Mouse (Mus musculus) forebrain, embryonic 14.5 days (tissue): ENCODE results near the gene Cdadc1. TPM values are rescaled to one million over a fixed set of nuclear protein-coding genes. Genes with fewer than 3 reads are reported as not detected.

ENCODE experiments used
- ATAC-seq: fragments of 200-750 bp; cut with Nextera tagmentation; 2 replicates; pipeline ENCODE4 v1.8.0; 2017; ENCODE audit warnings: mild to moderate bottlenecking, moderate library complexity
- DNase-seq: peaks from one replicate; pipeline ENCODE4 v3.0.0-alpha.2; 2015; ENCODE audit warnings: low spot score
- H3K27ac ChIP-seq: fragments of 300-500 bp; sonication (generic); 2 replicates; pipeline ENCODE4 v1.5.1; 2014; ENCODE audit warnings: low read depth, mild to moderate bottlenecking, control low read depth, low read length, moderate library complexity
- H3K27me3 ChIP-seq: fragments of 300-500 bp; sonication (generic); replicated peaks from 2 replicates; pipeline ENCODE4 v1.6.1; 2014; ENCODE audit warnings: low read length, control low read depth, mixed read lengths; ENCODE audit not compliant: control insufficient read depth, insufficient read depth
- H3K36me3 ChIP-seq: fragments of 300-500 bp; sonication (generic); 2 replicates; pipeline ENCODE4 v1.6.1; 2014; ENCODE audit warnings: low read length, control low read depth; ENCODE audit not compliant: control insufficient read depth, insufficient read depth
- H3K4me1 ChIP-seq: fragments of 300-500 bp; sonication (generic); 2 replicates; pipeline ENCODE4 v1.6.1; 2014; ENCODE audit warnings: antibody characterized with exemption, low read length, control low read depth; ENCODE audit not compliant: control insufficient read depth, insufficient read depth
- H3K4me2 ChIP-seq: fragments of 300-500 bp; sonication (generic); 2 replicates; pipeline ENCODE4 v1.6.1; 2014; ENCODE audit warnings: mild to moderate bottlenecking, control low read depth, low read length
- H3K4me3 ChIP-seq: fragments of 300-500 bp; sonication (generic); 2 replicates; pipeline ENCODE4 v1.5.1; 2014; ENCODE audit warnings: low read depth, low read length, control low read depth
- H3K9ac ChIP-seq: fragments of 300-500 bp; sonication (generic); 2 replicates; pipeline ENCODE4 v1.6.1; 2014; ENCODE audit warnings: mild to moderate bottlenecking, low read length, control low read depth, moderate library complexity
- H3K9me3 ChIP-seq: fragments of 300-500 bp; sonication (generic); replicated peaks from 2 replicates; pipeline ENCODE4 v1.6.1; 2016; ENCODE audit warnings: low read length, control low read depth, mixed read lengths; ENCODE audit not compliant: control insufficient read depth
- WGBS: fragments of 180-500 bp; shearing (Covaris S2); extraction: QIAGEN DNeasy Blood & Tissue Kit; methylation state at CpG from one replicate; pipeline ENCODE4 v1.1.7; 2014; 5-methylcytosine and 5-hydroxymethylcytosine counted together
- polyA plus RNA-seq: library from polyadenylated mRNA; unstranded; fragments of >200 nt; fragmentation: Nextera tagmentation; extraction: Ambion mirVana; gene quantifications from 2 replicates; pipeline ENCODE4 v1.2.1, GENCODE M21; 2014

Cdadc1 gene
- polyA plus RNA-seq, 1 experiment from 2014 or later, result 33.0 TPM

DNA sequence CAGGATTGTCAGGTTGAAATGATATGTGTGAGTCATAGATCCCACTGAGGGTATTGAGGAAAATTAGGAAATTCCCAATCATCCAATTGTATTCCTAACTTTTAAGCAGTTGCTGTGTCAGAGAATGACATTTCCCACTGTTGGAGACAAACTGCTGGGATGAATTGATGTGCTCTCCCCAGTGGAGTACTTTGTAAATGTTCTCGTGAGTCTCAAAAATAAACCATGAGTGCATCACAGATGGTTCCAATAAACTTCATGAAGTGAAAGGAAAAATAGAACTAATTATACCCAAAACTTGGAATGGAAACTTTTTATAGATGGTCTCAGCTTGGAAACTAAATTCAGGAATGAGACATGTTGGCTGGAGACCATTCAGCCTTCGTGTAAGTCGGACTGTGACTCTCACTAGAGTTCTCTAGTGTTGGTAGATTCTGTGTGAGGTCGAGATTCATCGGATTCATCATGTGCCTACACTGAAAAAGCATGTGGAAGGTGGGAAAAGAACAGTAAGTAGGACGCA lies 83.8 kb downstream of the Cdadc1 start:
- Histone ChIP-seq H3K9me3 (no peaks in the 10 kb centered on the region), H3K4me3 (no peak overlapping the region), H3K27me3 (no peaks in the 10 kb centered on the region), H3K4me2 (no peak overlapping the region), H3K27ac (no peak overlapping the region), H3K9ac (no peak overlapping the region), H3K4me1 (no peaks in the 10 kb centered on the region), H3K36me3 (no peaks in the 10 kb centered on the region)
- WGBS, result 88% methylated on average over 6 of the region's 6 CpGs
- ATAC-seq (no peak), DNase-seq (no peak)

Other genes starting within 250 kb of the Cdadc1 start
- gene Phf11d, start 232.5 kb downstream of the Cdadc1 start, polyA plus RNA-seq, result 0.18 and 0.30 TPM in 2 replicates
- 0.12 and 0.34 TPM in 2 replicates for gene Phf11c, start 202.6 kb downstream of the Cdadc1 start, polyA plus RNA-seq
- gene Setdb2, start 157.1 kb downstream of the Cdadc1 start, polyA plus RNA-seq, result 8.0 and 9.7 TPM in 2 replicates
- 27.2 and 27.9 TPM in 2 replicates for gene Cab39l, start 157.0 kb downstream of the Cdadc1 start, polyA plus RNA-seq
- gene Shisa2, start 27.3 kb upstream of the Cdadc1 start, polyA plus RNA-seq, result 17.2 and 17.6 TPM in 2 replicates